Mouse (Mus musculus) E14TG2a.4 (cell line): ENCODE measurements at regions not wholly inside any gene's neighbourhood (a gene's known extent, or its start where the extent isn't known, plus 50 kb on each side); places are given as distances from the start of the nearest gene placed in this dataset.

Experiments used
- H3K27me3 ChIP-seq: 2 replicates; pipeline ENCODE4 v1.6.1; 2014; ENCODE audit warnings: low read length, control low read depth; ENCODE audit not compliant: insufficient read depth
- H3K36me3 ChIP-seq: 2 replicates; pipeline ENCODE4 v1.6.1; 2014; ENCODE audit warnings: low read length, control low read depth; ENCODE audit not compliant: insufficient read depth
- H3K4me1 ChIP-seq: replicated peaks from 2 replicates; pipeline ENCODE4 v1.6.1; 2014; ENCODE audit warnings: low read depth, low read length, control low read depth
- H3K4me3 ChIP-seq: replicated peaks from 2 replicates; pipeline ENCODE4 v1.5.1; 2014; ENCODE audit warnings: mild to moderate bottlenecking, low read length
- H3K9me3 ChIP-seq: 2 replicates; pipeline ENCODE4 v1.6.1; 2014; ENCODE audit warnings: low read length, control low read depth
- CTCF ChIP-seq: conservative IDR thresholded peaks from 2 replicates; pipeline ENCODE4 v1.5.1; 2014; ENCODE audit warnings: low read length
- NANOG ChIP-seq: IDR thresholded peaks from 2 replicates; pipeline ENCODE4 v1.6.1; 2014; ENCODE audit warnings: borderline replicate concordance, low read length, mixed read lengths
- POU5F1 ChIP-seq: IDR thresholded peaks from 2 replicates; pipeline ENCODE4 v1.6.1; 2014; ENCODE audit warnings: low read length, borderline replicate concordance

DNA sequence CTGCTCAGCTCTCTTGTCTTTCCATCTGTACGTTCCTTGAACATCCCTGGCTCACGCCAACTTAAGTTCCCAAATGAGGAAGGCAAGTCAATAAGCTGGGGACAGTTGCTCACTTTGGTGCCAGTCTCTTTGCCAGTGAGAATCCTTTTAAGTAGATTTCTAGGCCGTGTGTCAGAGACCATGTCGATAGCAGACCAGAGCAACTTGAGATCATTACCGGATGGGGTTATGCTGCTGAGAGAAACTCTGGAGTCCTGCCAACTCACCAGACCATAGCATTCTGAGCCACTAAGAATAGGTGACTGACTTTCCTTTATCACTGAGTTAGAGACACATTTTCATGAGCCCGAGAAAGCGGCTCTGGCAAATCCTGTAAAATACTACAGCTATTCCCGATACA, 123.5 kb upstream of the Ado start:
- Histone ChIP-seq H3K9me3 (peaks cover 17% of the 10 kb centered on the region), H3K4me1 (peaks cover 13% of the 10 kb centered on the region), H3K36me3 (no peaks in the 10 kb centered on the region), H3K27me3 (no peaks in the 10 kb centered on the region), H3K4me3 (no peak overlapping the region)
- no peak for TF ChIP-seq NANOG
- no peak for TF ChIP-seq CTCF
- no peak for TF ChIP-seq POU5F1

DNA sequence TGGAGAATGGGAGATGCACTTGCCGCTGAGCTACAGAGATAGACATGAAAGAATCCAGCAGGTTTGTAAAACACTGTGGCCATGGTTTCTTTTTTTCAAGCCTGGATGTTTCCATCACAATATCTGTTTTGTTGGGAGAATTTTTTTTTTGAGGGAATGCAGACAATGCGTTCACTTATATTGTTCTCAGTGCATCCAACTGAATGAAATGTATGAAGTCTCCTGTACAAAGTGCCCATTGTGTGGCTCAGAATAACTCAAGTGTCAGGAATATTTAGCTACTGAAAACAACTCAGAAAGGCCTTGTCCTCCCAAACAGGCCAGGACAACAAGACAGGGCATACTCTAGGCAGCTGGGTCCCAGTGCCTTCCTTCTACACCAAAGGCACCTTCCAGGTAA, 120.3 kb upstream of the Ado start:
- H3K4me3 ChIP-seq = no peak overlapping the region
- H3K36me3 ChIP-seq = no peaks in the 10 kb centered on the region
- H3K27me3 ChIP-seq = no peaks in the 10 kb centered on the region
- peaks cover 10% of the 10 kb centered on the region for H3K4me1 ChIP-seq
- peaks cover 14% of the 10 kb centered on the region for H3K9me3 ChIP-seq
- TF ChIP-seq NANOG (no peak), POU5F1 (no peak), CTCF (no peak)

DNA sequence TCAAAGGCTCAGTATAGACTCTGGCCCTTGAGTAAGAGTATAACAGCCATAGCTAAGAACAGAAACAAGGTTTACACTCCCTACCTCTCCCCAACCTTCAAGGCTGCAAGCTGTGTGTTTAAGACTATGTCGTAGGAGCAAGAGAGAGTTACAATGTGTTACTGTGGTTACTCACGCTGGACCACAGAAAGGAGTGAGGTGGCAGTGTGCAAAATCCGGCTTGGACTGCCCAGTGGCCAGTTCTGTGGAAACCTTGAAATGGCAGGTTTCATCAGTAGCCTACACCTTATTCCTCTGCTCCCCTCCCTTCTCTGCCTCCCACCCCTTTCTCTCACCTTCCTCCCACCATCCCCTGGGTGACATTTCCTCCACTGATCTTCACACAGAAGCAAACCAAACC, 114.3 kb upstream of the Ado start:
- no peaks in the 10 kb centered on the region for H3K36me3 ChIP-seq
- H3K4me3 ChIP-seq = no peak overlapping the region
- no peaks in the 10 kb centered on the region for H3K27me3 ChIP-seq
- H3K9me3 ChIP-seq = peaks cover 5% of the 10 kb centered on the region; the same call in 1 of the 2 replicates
- no peaks in the 10 kb centered on the region for H3K4me1 ChIP-seq
- no peak for TF ChIP-seq CTCF
- no peak for TF ChIP-seq NANOG
- TF ChIP-seq POU5F1 = no peak

DNA sequence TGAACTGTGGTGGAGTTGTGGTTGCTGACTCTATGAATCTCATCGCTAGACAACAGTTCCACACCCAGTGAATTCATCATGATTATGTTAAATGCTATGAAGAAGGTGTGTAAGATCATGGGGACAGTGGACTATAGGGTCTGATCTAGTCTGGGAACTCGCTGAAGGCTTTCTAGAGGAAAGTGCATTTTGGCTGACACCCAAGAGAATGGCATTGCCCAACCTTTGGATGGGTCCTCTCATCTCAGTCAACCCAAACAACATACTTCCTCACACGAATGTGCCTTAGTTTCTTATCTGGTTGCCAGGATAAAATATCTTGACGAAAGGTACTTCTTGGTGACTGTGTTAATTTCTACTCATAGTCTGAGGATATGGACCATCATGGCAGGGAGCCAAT, 112.9 kb upstream of the Ado start:
- TF ChIP-seq CTCF = no peak
- no peak for TF ChIP-seq POU5F1
- no peak for TF ChIP-seq NANOG
- no peaks in the 10 kb centered on the region for H3K36me3 ChIP-seq
- H3K9me3 ChIP-seq = peaks cover 5% of the 10 kb centered on the region; the same call in 1 of the 2 replicates
- no peaks in the 10 kb centered on the region for H3K4me1 ChIP-seq
- no peak overlapping the region for H3K4me3 ChIP-seq
- no peaks in the 10 kb centered on the region for H3K27me3 ChIP-seq

DNA sequence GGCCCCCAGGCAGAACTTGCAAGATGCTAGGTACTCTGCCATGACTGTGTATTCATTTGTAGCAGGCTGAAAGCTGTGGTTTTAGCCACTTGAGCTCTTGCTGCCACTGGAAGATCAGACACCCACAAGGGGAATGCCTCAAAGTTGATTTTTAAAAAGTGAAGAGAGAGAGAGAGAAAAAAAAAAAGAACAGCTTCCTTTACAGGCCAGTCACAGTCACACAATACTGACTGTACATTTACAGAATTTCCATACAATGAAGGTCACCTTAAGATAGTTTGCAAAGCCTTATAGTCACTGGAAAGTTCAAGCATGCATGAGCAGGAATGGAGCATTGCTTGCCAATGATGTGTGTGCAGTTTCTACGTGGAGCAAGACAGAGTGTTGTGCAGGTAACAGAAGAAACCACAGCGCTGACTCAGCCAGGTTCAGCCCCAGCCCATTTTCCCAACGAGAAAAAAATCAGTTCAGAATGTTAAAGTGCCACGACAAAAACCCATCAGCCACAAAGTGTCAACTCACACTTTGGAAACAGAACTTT, 109.3 kb upstream of the Ado start:
- peaks cover 5% of the 10 kb centered on the region; the same call in 1 of the 2 replicates for H3K9me3 ChIP-seq
- TF ChIP-seq CTCF = no peak
- no peak for TF ChIP-seq NANOG
- TF ChIP-seq POU5F1 = no peak
- H3K36me3 ChIP-seq = no peaks in the 10 kb centered on the region
- H3K4me3 ChIP-seq = no peak overlapping the region
- H3K4me1 ChIP-seq = 0 out of 2 replicates have a peak, but pooled peaks cover 3% of the 10 kb centered on the region
- no peaks in the 10 kb centered on the region; the same call in 1 of the 2 replicates for H3K27me3 ChIP-seq

DNA sequence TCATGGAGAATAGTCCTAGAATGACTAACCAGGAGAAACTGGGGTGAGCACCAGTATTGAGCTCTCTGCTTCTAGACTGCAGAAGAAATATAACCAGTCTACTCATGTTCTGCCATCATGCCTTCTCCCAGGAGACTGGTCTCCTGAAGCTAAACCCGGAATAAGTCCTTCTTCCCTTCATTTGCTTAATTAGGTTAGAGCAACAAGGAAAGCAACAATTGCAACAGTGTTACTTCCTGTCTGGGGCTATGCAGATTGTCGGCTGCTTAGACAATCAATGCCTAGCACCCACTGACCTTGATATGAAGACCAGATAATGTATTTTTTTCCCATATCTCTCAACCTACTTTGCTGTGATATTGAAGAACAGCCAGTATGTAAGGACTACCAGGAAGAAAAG, 108.5 kb upstream of the Ado start:
- TF ChIP-seq POU5F1 (no peak), NANOG (no peak), CTCF (no peak)
- Histone ChIP-seq H3K27me3 (no peaks in the 10 kb centered on the region; the same call in 1 of the 2 replicates), H3K9me3 (peaks cover 5% of the 10 kb centered on the region; the same call in 1 of the 2 replicates), H3K4me1 (0 out of 2 replicates have a peak, but pooled peaks cover 3% of the 10 kb centered on the region), H3K36me3 (no peaks in the 10 kb centered on the region), H3K4me3 (no peak overlapping the region)

DNA sequence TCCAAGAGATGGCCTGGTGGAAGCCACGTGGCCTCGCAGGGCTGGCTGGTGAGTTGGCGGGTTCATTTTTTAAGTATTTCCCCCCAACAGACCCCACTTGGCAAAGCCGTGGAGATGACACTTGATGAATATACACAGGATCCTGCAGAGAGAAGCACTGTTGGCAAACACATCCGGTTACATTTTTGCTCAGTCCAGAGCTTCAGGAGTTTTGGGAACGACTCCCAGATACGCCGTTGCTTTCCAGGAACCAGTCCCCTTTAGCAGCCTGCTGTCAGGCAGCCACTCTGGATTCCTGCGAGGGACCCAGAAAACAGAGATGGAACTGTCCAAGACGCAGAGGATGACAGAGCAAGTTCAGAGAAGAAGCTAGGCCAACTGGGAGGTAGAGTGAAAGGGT, 105.8 kb upstream of the Ado start:
- Histone ChIP-seq H3K4me1 (peaks cover 10% of the 10 kb centered on the region), H3K27me3 (peaks cover 4% of the 10 kb centered on the region), H3K36me3 (no peaks in the 10 kb centered on the region), H3K9me3 (no peaks in the 10 kb centered on the region), H3K4me3 (no peak overlapping the region)
- TF ChIP-seq CTCF (no peak), NANOG (no peak), POU5F1 (no peak)

DNA sequence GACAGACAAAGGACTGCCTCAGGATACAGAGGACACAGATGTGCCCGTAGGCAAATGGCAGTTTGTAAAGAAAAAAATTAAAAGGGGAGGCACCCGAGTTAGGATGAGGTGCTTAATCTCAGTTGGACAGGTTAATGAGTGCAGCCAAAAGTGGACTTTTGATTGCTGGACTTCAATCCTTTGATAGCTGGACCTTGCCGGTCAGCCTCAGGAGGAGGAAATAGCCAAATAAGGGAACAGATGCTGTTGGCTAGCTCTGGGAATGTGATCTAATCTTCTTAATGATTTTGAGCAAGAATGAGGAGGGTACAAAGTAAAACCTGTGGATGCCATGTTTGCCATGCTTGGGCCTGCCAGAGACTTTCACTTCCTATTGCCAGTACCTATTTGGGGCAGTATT, 103.5 kb upstream of the Ado start:
- Histone ChIP-seq H3K4me3 (no peak overlapping the region), H3K27me3 (peaks cover 4% of the 10 kb centered on the region), H3K36me3 (no peaks in the 10 kb centered on the region), H3K9me3 (no peaks in the 10 kb centered on the region), H3K4me1 (peaks cover 31% of the 10 kb centered on the region)
- TF ChIP-seq CTCF (no peak), POU5F1 (no peak), NANOG (no peak)

DNA sequence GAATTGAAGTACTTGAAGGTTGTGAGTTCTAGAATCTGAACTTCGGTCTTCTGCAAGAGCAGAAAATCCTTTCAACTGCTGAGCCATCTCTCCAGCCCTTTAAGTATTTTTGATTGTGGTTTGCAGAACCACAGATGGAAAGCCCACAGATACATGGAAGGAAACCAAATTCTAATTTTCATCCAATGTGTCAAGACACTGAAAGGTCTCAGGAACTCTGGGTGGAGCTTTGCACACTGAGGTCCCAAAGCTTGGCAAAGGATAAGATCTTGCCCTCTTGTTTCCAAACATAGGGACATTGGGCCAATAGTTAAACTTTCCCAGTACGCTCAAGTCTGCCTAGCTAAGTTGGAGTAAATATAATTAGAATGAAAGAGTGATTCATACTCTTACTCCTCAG, 102.6 kb upstream of the Ado start:
- no peak for TF ChIP-seq CTCF
- no peaks in the 10 kb centered on the region for H3K36me3 ChIP-seq

More for the DNA sequence above, 102.6 kb upstream of the Ado start:
- Histone ChIP-seq H3K27me3 (peaks cover 4% of the 10 kb centered on the region), H3K9me3 (no peaks in the 10 kb centered on the region), H3K4me3 (no peak overlapping the region), H3K4me1 (peaks cover 40% of the 10 kb centered on the region)
